Mouse (Mus musculus): Measurements from ENCODE around the gene Rnf130. TPM values are rescaled to one million over a fixed set of nuclear protein-coding genes. Genes with fewer than 3 reads are reported as not detected.

The Rnf130 gene
- polyA plus RNA-seq (2012; ENCODE audit: low replicate concordance) = 13.7 and 28.0 TPM in 2 replicates

GRCm38 (mm10) chr11:50024833-50025720 lies at the start of gene Rnf130:
Gene Rnf130 (plus strand): TSS chr11:50025346.

GRCm38 (mm10) chr11:50130811-50131766 lies 105.9 kb downstream of the Rnf130 start, which contains the start of gene Tbc1d9b:
Gene Tbc1d9b (plus strand): TSS chr11:50131396.

Other genes starting within 250 kb of the Rnf130 start
- 0.14 TPM in 1 of 2 replicates, not detected in the other for gene Gfpt2, start 231.2 kb upstream of the Rnf130 start, polyA plus RNA-seq (2012; ENCODE audit: low replicate concordance)
- 12.7 and 13.2 TPM in 2 replicates for gene Mapk9, start 178.6 kb upstream of the Rnf130 start, polyA plus RNA-seq (2012; ENCODE audit: low replicate concordance)
- gene Rasgef1c, start 123.5 kb upstream of the Rnf130 start, polyA plus RNA-seq (2012; ENCODE audit: low replicate concordance) = 0.14 and 0.25 TPM in 2 replicates
- 25.7 and 69.1 TPM in 2 replicates for gene Tbc1d9b, start 106.0 kb downstream of the Rnf130 start, polyA plus RNA-seq (2012; ENCODE audit: low replicate concordance)
- 1.3 and 3.5 TPM in 2 replicates for gene Mrnip, start 149.1 kb downstream of the Rnf130 start, polyA plus RNA-seq (2012; ENCODE audit: low replicate concordance)
- 107 and 111 TPM in 2 replicates for gene Sqstm1, start 185.5 kb downstream of the Rnf130 start, polyA plus RNA-seq (2012; ENCODE audit: low replicate concordance)
- 157 and 261 TPM in 2 replicates for gene Mgat4b, start 185.5 kb downstream of the Rnf130 start, polyA plus RNA-seq (2012; ENCODE audit: low replicate concordance)
- gene Ltc4s, start 213.3 kb downstream of the Rnf130 start, polyA plus RNA-seq (2012; ENCODE audit: low replicate concordance) = 0.37 and 1.7 TPM in 2 replicates